Mouse (Mus musculus) Patski (cell line): ENCODE measurements around the gene Dst. TPM values are rescaled to one million over a fixed set of nuclear protein-coding genes. Genes with fewer than 3 reads are reported as not detected.

ENCODE experiments used
- ATAC-seq: fragments of 100-300 bp; one replicate; pipeline ENCODE4 v1.8.0; 2021
- CTCF ChIA-PET: fragments of 350-600 bp; sonication (Branson Sonifier 250); formaldehyde crosslinking; loops from one replicate; lab custom pipeline; 2022; ENCODE audit warnings: inconsistent platforms; lab: Charles Lee
- POLR2A ChIA-PET: fragments of 350-600 bp; sonication (Branson Sonifier 250); formaldehyde crosslinking; loops from one replicate; lab custom pipeline; 2022; ENCODE audit warnings: antibody characterized with exemption, inconsistent platforms; lab: Charles Lee
- DNase-seq: peaks from one replicate; pipeline ENCODE4 v3.0.0-alpha.2; 2011; ENCODE audit warnings: low read depth, low spot score
- H3K27me3 ChIP-seq: fragments of 371-371 bp; one replicate; pipeline ENCODE4 v1.5.1; 2021
- CTCF ChIP-seq: fragments of 100-300 bp; IDR thresholded peaks from one replicate; pipeline ENCODE4 v1.5.1; 2021
- in situ Hi-C: fragments of 300-500 bp; cut with MboI; formaldehyde crosslinking; loops from 3 replicates; pipeline ENCODE4 v1.11.1; 2018; ENCODE audit warnings: low pct_unique_long_range_greater_than_20kb, mixed read lengths
- polyA plus RNA-seq: library from polyadenylated mRNA; unstranded; gene quantifications from one replicate; pipeline ENCODE4 v1.2.3, GENCODE M21; 2021

Gene Dst
- polyA plus RNA-seq, 1 experiment from 2014 or later = 176 TPM

DNA sequence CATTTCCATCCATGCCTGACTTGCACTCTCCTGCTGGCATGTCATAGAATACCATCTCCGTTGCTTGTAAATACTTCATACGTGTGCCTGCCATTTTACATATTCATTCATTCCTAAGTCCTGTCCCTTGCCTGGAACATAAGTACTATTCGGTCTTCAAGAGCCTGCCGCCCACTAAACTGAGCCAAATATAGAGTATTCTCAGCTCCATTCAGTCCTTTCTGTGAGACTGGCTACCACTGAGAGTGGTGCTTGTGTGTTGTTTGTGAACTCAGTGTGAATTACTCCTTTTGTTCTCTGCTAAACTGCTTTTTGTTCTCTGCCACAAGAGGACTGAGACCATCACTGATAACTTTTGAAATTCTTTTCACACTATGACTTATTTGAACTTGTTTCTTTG lies 59.2 kb downstream of the Dst start:
- no peak for DNase-seq
- CTCF ChIA-PET = interaction anchor here (1.3 to 6.5 kb wide), 5 partner anchors 14 to 304 kb away, joined by 3 to 70 read pairs (median 7); no protein-coding TSS in a partner anchor
- no peak for TF ChIP-seq CTCF
- no peak for ATAC-seq
- no peaks in the 10 kb centered on the region for H3K27me3 ChIP-seq
- in situ Hi-C loops = loop anchor here (5.0 to 10.0 kb wide), 2 partner anchors 222 to 305 kb away; no protein-coding TSS in a partner anchor
- POLR2A ChIA-PET = no interaction called here

DNA sequence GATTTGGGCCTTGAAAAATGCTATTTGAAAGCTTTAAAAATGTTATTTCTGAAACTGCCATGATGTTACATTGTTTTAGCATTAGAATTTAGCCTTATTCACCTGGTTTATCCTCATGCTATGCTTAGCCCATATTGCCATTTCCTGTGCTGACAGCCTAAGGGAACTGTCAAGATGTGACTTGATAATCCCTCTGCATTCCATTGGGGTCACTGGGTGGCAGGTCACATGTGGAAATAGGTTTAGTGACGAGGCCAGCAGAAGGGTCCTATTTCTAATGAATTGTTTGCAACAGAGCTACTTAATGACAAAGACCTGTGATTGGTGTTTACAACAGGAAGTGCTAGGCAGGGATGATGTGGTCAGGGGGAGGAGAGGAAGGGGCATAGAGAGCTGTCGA lies 61.9 kb downstream of the Dst start:
- in situ Hi-C loops = loop anchor here (5.0 to 10.0 kb wide), 2 partner anchors 225 to 308 kb away; no protein-coding TSS in a partner anchor
- TF ChIP-seq CTCF = no peak
- no peak for ATAC-seq
- H3K27me3 ChIP-seq = no peaks in the 10 kb centered on the region
- ChIA-PET POLR2A (no interaction called here), CTCF (interaction anchor here (1.7 kb wide), 1 partner anchor 24 kb away, joined by 3 read pairs; no protein-coding TSS in a partner anchor)
- no peak for DNase-seq

DNA sequence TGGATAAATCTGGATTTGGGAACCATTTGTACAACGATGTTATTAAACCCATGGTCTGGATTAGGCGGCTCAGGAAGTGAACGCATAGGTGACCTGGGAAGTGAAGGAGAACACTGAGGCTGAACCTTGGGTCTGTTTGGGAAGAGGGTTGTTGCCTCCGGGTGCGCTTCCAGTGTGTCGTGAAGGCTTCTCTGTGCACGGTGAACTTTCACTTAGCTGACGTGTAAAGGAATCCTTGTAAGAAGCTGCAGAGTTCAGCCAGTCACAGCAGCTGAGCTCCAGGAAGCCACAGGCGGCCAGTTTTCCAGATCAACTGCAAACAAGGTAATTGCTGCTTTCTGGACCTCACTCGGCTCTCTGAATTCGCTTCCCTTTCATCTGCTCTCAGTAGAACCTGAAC lies 66.4 kb downstream of the Dst start:
- no peak for TF ChIP-seq CTCF
- ChIA-PET POLR2A (no interaction called here), CTCF (interaction anchor here (1.0 kb wide), 1 partner anchor 8 kb away, joined by 5 read pairs; no protein-coding TSS in a partner anchor)
- no peak for DNase-seq
- ATAC-seq = no peak
- in situ Hi-C loops = no loop called here
- no peaks in the 10 kb centered on the region for H3K27me3 ChIP-seq

DNA sequence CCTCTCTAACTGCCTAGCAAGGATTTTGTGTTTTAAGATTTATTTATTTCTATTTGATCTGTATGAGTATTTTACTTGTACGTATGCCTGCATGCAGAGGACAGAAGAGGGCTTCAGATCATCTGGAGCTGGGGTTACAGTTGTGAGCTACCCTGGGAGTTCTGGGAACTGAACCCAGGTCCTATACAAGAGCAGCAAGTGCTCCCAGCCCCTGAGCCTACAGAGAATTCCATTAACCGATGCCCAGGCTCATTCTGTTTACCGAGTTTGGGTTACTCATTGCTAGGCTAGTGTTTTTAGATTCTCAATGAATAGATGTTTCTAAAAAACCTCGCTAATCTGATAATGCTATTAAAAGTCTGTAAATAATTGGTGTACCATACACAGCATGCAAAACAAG lies 67.3 kb downstream of the Dst start:
- TF ChIP-seq CTCF = no peak
- in situ Hi-C loops = no loop called here

DNA sequence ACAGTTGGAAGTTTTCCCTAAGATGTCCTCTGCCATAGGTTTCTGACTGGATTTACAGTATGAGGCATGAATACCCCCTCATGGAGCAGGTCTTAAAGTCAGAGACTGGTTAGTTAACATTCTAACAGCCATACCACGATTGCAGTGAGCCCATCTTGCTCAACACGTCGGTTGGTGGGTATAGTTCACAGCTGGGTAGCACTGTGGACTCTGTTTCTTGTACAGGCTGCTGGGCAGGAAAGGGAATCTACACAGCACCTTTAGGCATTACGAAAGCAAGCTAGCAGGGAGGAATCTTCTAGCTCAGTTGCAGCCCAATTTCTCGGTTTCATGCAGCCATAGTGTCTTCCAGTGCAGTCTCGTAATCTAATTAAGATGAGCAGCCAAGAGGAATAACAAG lies 69.8 kb downstream of the Dst start:
- no peak for TF ChIP-seq CTCF
- DNase-seq (no peak), ATAC-seq (no peak)
- in situ Hi-C loops = no loop called here
- ChIA-PET CTCF (no interaction called here), POLR2A (no interaction called here)
- H3K27me3 ChIP-seq = no peaks in the 10 kb centered on the region

More for the DNA sequence above, 67.3 kb downstream of the Dst start:
- no peaks in the 10 kb centered on the region for H3K27me3 ChIP-seq
- no peak for DNase-seq
- no peak for ATAC-seq
- POLR2A ChIA-PET = interaction anchor here (0.6 kb wide), 1 partner anchor 116 kb away, joined by 3 read pairs; no protein-coding TSS in a partner anchor
- CTCF ChIA-PET = interaction anchor here (1.0 kb wide), 1 partner anchor 9 kb away, joined by 5 read pairs; no protein-coding TSS in a partner anchor

DNA sequence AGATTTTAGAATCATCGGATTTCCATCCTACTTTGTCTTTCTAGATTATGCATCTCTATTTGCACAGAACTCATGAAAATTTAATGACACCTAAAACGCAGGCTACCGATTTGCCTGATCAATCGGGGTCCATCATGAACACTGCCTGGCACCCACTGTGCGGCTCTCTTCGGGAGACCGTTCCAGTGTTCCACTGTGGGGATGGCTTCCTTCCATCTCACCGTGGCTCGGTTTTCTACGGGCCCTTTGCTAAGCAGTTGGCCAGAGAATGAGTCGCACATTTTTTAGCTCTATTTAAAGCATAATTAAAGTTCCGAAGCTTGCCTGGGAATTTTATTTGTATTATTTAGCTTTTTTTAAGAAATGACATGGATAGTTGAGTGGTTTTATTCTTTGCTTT lies 72.4 kb downstream of the Dst start:
- in situ Hi-C loops = no loop called here
- CTCF ChIA-PET = interaction anchor here (2.6 kb wide), 1 partner anchor 15 kb away, joined by 13 read pairs; no protein-coding TSS in a partner anchor
- H3K27me3 ChIP-seq = no peaks in the 10 kb centered on the region
- POLR2A ChIA-PET = no interaction called here
- no peak for TF ChIP-seq CTCF
- DNase-seq (no peak), ATAC-seq (no peak)

DNA sequence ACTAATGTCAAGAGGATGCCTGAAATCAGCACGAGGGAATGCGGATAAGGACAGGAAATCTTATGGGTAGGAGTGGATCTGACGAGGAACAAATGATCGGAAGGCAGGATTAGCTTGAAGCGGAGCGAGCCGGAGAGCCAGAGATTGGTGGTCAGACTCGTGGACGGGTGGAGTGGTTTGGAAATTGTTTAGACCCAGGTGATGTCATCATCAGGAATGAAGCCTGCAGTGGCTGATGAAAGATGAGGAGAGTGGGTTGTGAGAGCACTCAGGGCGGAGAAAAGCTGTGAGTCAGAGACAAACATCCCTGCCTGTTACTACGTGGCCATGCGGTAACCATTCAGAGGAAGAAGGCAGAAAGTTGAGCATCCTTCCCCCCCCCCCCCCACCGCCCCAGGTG lies 81.6 kb downstream of the Dst start:
- in situ Hi-C loops = no loop called here
- DNase-seq (no peak), ATAC-seq (peak; percentile 44)
- POLR2A ChIA-PET = no interaction called here
- CTCF ChIA-PET = no interaction called here
- TF ChIP-seq CTCF = no peak
- no peaks in the 10 kb centered on the region for H3K27me3 ChIP-seq

DNA sequence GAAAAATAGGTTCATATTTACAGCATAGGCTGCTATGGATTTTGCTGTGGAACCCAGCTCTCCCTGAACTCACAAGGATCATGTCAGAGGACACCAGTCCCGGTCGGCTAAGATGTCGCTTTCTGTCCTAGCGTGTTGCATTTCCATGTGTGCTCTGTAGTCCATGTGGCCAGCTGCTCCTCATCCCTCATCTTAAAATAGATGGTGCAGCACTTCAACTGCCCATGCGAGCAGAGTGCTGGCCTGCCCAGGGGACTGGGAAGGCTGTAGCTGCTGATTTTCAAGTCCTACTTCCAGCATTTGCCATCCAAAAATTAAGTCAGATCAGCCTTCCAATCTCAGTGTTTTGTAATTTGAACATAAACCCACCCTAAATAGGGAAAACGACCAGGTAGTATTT lies 83.0 kb downstream of the Dst start:
- TF ChIP-seq CTCF = no peak
- no peak for ATAC-seq
- no peaks in the 10 kb centered on the region for H3K27me3 ChIP-seq
- no peak for DNase-seq
- ChIA-PET POLR2A (no interaction called here), CTCF (no interaction called here)
- in situ Hi-C loops = no loop called here

DNA sequence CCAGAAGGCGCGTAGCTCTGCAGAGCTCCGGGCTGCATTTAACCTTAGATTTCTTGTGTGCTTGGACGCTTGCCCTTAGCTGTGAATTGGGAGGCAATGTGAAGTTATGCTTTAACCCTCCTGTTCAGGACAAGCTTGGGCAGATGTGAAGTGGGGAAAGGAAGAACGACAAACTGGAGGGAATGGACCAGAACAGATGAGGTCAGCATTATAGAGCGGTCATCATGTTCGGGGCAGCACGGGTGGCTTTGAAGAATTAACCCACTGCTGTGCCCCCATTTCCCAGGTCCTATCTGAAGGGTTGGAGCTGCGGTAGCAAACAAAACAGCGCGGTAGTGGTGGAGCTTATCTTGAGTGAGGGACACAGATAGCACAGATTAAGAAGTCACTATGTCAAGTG lies 84.8 kb downstream of the Dst start:
- POLR2A ChIA-PET = no interaction called here
- CTCF ChIA-PET = interaction anchor here (0.9 kb wide), 1 partner anchor 9 kb away, joined by 3 read pairs; no protein-coding TSS in a partner anchor
- in situ Hi-C loops = no loop called here
- ATAC-seq (no peak), DNase-seq (no peak)
- no peaks in the 10 kb centered on the region for H3K27me3 ChIP-seq
- no peak for TF ChIP-seq CTCF

DNA sequence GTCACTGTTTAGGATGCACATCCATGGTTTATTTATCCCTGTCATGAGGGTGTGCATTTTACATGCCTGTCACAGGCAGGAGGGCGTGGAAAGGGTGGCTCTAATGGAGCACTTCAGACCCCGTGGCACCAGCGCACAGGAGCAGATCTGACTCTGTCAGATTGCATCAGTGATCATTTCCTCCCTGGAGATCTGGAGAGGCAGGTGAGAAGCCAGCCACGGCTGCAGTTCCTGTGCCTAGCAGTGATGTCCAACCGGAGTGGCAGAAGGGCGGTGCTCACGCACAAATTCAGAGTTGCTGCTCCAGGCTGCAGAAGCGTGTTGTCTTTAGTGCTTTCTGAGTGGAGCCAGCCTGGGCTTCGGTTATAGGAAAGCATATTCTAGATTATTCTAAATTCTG lies 86.2 kb downstream of the Dst start:
- H3K27me3 ChIP-seq = no peaks in the 10 kb centered on the region
- ATAC-seq (no peak), DNase-seq (no peak)
- TF ChIP-seq CTCF = no peak
- ChIA-PET CTCF (no interaction called here), POLR2A (no interaction called here)
- in situ Hi-C loops = no loop called here

DNA sequence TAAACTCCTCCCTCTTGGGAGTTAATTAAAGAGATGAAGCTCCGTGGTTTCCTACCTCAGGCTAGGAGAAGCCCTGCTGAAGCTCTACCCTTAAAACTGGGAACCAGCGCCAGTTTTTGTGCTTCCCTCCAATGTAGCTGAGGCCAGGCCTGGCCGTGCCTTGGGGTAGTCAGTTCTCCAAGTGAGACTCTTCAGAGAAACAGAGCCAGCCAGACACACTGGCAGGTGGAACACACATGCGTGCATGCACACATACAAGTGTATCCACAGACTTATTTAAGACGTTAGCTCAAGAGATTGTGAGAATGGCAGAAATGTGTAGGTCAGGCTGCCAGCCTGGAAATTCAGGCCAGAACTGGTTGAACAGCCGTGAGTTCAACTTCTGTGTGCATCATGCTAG lies 87.4 kb downstream of the Dst start:
- ChIA-PET CTCF (no interaction called here), POLR2A (interaction anchor here (1.2 kb wide), 1 partner anchor 22 kb away, joined by 3 read pairs; no protein-coding TSS in a partner anchor)
- in situ Hi-C loops = no loop called here

More for the DNA sequence above, 87.4 kb downstream of the Dst start:
- H3K27me3 ChIP-seq = no peaks in the 10 kb centered on the region
- DNase-seq = no peak
- ATAC-seq = no peak
- no peak for TF ChIP-seq CTCF
